Mouse (Mus musculus): ENCODE results near the gene Acy3.

Acy3 gene

GRCm38 (mm10) chr19:3975866-3976265, 10.5 kb upstream of the Acy3 start:
- no peak for DNase-seq

GRCm38 (mm10) chr19:3980309-3980708, 6.1 kb upstream of the Acy3 start:
- peak; percentile 83 to 89 for DNase-seq

DNA sequence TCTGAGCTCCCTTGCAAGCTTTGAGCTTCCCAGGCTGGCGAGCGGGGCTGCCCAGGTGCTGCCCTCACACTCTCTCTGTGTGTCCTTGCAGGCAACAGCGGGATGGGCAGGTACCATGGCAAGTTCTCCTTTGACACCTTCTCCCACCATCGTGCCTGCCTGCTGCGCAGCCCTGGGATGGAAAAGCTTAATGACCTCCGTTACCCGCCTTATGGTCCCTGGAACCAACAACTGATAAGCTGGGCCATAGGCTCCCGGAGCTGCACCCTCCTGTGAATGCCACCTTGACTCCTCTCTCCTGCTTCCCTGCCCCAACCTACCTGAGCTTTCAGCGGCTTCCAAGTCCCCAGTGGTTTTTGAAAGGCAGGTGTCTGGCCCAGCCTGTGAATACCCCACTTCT, 5.5 kb upstream of the Acy3 start:
- DNase-seq: no peak

- no peak for DNase-seq
Measured at GRCm38 (mm10) chr19:3983527-3984200, 2.7 kb upstream of the Acy3 start.

GRCm38 (mm10) chr19:3985261-3985681, 1.1 kb upstream of the Acy3 start:
- peak; percentile 60 to 76 for DNase-seq

- no peak for DNase-seq
Measured at GRCm38 (mm10) chr19:3988066-3988465, 1.7 kb downstream of the Acy3 start.

DNA sequence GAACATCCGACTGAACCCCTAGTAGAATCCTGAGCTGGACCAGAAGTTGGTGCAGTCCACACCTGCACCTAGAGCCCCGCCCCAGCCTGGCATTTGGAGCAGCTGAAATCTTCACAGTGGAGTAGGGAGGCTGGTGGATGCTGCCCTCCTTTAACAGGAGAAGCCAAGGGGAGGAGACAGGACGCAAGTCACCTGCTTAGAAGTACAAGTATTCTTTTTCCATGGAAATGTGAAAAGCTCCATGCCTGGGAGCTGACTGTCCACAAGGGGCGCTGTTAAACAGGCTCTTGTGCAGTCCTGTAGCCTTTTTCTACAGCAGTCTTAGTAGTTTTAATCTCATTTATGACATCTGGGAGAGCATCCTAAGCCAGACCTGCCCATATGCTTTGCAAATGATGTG, 2.4 kb downstream of the Acy3 start:
- DNase-seq: no peak

DNA sequence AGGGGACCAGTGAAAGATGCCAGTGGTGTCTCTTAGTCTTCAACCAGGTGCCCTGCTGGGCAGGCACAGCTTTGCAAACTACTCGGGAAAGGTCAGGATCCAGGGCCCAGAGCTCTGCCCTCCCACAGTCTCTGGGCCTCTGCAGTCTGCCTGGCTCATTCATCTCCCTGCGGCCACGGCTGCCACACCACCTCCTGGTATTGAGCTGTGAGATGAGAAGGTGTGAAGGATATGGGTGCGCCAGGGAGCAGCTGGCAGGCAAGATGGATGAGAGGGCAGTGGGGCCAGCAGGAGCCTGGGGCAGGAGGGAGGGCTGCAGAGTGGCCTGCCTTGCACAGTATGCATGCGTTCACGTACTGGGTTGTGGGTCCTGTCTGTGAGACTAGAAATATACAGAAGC, 4.4 kb downstream of the Acy3 start:
- DNase-seq: no peak

- DNase-seq: no peak
Measured at GRCm38 (mm10) chr19:3991562-3991961, 5.2 kb downstream of the Acy3 start.

DNA sequence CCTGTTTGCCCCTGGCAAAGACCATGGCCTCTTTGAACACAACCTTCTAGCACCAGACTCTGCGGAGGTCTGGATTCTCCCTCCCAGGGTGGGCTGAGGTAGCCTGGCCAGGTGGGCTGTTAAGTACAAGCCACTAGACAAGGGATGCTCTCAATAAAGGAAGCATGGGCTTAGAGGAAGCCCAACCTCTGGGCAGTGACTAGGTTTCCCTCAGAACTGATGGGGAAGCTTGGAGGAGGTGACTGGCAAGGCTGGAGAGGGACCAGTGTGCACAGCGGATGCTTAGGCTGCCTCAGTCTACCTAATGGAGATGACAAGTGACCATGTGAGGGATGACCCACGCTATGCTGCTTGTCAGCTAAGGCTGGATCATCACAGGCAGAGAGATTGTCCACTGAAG, 5.6 kb downstream of the Acy3 start:
- no peak for DNase-seq

GRCm38 (mm10) chr19:3992416-3992815, 6.0 kb downstream of the Acy3 start, which contains the start of gene Tbx10:
Tbx10 (plus strand) TSS chr19:3992752.
- DNase-seq: no peak

DNA sequence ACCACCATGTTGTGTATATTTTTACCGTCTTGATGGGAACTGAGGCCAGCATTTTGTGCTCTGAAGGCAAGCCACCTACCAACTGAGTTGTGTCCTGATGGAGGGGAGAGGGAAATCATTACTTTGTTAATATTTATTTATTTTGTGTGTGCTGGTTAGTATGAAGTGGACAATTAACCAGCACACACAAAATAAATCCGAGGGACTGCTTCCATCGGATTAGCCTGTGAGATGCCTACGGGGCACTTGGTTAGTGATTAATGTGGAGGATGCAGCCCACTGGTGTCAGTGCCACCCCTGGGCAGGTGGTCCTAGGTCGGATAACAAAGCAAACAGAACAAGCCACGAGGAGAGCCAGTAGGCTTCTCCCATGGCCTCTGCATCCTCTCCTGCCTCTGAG, 8.6 kb downstream of the Acy3 start:
- DNase-seq: no peak

DNA sequence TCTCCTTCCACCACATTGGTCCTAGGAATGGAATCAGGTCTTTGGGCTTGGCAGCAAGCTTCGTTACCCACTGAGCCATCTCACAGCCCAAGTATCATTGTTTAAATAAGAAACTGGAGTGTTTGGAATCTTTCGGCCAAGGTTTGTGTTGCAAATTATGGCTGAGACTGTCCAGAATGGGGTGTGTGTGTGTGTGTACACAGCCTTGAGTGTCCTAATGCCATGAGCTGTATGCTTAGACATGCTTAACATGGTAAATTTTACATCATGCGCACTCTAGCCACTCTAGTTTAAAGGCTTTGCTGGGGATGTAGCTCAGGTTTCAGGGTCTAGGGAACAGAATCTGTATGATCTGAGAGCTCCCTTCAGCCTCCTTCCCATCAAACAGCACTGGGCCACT, 9.1 kb downstream of the Acy3 start:
- no peak for DNase-seq

DNA sequence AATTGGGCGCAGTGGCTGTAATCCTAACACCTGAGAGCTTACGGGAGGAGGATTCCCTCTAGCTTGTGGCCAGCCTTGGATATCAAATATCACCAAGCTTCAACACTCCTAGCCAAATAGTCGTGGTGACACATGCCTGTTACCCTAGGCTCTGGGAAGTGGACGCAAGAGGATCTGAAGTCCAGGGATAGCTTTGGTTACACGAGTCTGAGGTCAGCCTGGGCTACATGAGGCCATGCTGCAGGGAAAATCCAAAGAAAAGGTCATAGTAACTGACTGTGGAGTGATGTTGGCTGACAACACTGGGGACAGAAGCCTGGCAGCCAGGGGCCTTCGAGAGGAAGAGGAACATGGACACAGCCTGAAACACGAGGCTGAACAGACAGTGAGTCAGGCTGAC, 9.7 kb downstream of the Acy3 start:
- no peak for DNase-seq

DNA sequence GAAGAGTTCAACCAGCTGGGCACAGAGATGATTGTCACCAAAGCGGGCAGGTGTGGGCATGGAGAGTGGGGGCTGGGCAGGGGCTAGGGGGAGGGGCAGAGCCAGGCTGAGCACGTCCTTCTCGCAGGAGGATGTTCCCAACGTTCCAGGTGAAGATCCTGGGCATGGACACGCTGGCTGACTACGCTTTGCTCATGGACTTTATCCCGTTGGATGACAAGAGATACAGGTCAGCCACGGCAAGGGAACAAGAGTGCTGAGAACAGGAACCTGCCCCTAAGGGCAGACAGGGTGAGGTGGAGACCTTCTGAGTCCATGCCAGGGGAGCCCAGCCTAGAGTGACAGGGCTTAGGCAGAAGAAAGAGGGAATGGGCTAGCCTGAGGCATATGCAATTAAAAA, 10.4 kb downstream of the Acy3 start:
- DNase-seq: no peak

DNA sequence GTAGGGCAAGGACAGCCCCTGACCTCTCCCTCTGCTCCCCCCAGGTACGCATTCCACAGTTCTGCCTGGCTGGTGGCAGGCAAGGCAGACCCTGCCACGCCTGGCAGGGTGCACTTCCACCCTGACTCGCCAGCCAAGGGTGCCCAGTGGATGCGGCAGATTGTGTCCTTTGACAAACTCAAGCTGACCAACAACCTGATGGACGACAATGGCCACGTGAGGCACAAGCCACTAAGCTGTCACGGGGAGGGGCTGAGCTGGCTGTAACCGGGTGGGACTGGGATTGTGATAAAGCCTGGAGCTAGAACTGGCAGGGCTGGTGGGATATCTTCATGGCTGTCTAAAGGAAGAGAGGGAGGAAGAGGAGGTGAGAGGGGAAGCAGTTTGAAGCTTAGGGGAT, 10.9 kb downstream of the Acy3 start:
- peak in 1 of 2 experiments; percentile 48 for DNase-seq

- DNase-seq: no peak
Measured at GRCm38 (mm10) chr19:3998335-3998734, 12.0 kb downstream of the Acy3 start.

- no peak for DNase-seq
Measured at GRCm38 (mm10) chr19:3999121-3999730, 12.9 kb downstream of the Acy3 start.

- DNase-seq: peak; percentile 95 to 98
Measured at GRCm38 (mm10) chr19:4000119-4000900, 13.9 kb downstream of the Acy3 start, which contains the start of the genes Nudt8 and Gm49405. Nudt8 (plus strand) TSS chr19:4000580. Gm49405 (plus strand) TSS chr19:4000626.

- DNase-seq: no peak
Measured at GRCm38 (mm10) chr19:4000949-4001525, 14.7 kb downstream of the Acy3 start.

DNA sequence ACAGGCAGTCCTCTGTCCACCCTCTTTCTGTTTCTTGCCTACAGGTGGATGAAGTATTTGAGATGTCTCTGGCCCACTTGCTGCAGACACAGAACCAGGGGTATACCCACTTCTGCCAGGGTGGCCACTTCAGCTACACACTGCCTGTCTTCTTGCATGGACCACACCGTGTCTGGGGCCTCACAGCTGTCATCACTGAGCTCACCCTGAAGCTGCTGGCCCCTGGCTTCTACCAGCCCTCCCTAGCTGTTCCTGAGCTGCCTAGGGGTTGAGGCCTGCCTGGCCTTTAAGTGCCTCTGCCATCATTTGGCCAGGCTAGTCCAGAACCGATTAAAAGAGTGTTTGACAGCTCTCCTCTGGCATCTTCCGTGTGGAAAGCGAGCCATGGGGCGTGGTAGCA, 15.4 kb downstream of the Acy3 start:
- no peak for DNase-seq

GRCm38 (mm10) chr19:4003112-4003511, 16.7 kb downstream of the Acy3 start, which contains the start of gene Doc2g:
Doc2g (plus strand) TSS chr19:4003313.
- DNase-seq: no peak

- no peak for DNase-seq
Measured at GRCm38 (mm10) chr19:4003641-4004040, 17.3 kb downstream of the Acy3 start.

All from kidney, postnatal 4 days (tissue).